Mouse (Mus musculus) cortical plate, adult 2 months (tissue): ENCODE results near the gene Ebf4.

Experiments
- CTCF ChIP-seq: fragments of 200-500 bp; IDR thresholded peaks from 2 replicates; pipeline ENCODE4 v1.5.1; 2011; ENCODE audit warnings: mild to moderate bottlenecking, control low read depth, low read length; ENCODE audit not compliant: insufficient read depth; ENCODE audit errors: extremely low read depth
- POLR2A ChIP-seq: fragments of 200-500 bp; IDR thresholded peaks from 2 replicates; pipeline ENCODE4 v1.6.1; 2011; ENCODE audit warnings: mild to moderate bottlenecking, low read length, control low read depth; ENCODE audit not compliant: insufficient read depth; ENCODE audit errors: extremely low read depth

- TF ChIP-seq CTCF, result no peak
- TF ChIP-seq POLR2A, result no peak
Observed at GRCm38 (mm10) chr2:130273732-130274131, 21.2 kb upstream of the Ebf4 start.
